Mouse (Mus musculus): ENCODE measurements around the gene Snx20.

The Snx20 gene

GRCm38 (mm10) chr8:88604065-88605038 is 31.6 kb downstream of the Snx20 start:
- peak; percentile 37 for DNase-seq (ENCODE audit: low read depth)

GRCm38 (mm10) chr8:88603446-88603989 is 32.4 kb downstream of the Snx20 start:
- DNase-seq (ENCODE audit: low read depth) = no peak

GRCm38 (mm10) chr8:88599491-88599890 is 36.4 kb downstream of the Snx20 start:
- no peak for DNase-seq (ENCODE audit: low read depth)

DNA sequence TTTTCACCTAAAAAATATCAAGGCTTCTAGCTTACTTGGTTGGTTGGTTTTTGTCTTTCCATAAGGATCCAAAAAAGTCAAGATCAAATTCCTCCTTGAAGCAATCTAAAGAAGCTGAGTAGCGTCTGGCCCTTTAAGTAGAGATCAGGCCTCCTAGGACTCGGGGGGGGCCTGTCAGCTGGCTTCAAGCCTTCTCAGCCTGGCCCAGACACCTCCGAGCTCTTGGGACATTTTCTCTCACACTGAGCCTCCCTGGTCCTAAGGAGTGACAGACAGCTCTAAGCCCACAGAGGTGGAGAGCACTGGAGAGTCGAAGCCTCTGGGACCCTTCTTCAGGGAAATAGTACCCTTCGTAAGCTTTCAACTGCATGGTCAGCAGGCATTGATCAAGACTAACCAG is 37.4 kb downstream of the Snx20 start:
- DNase-seq (ENCODE audit: low read depth) = no peak

DNA sequence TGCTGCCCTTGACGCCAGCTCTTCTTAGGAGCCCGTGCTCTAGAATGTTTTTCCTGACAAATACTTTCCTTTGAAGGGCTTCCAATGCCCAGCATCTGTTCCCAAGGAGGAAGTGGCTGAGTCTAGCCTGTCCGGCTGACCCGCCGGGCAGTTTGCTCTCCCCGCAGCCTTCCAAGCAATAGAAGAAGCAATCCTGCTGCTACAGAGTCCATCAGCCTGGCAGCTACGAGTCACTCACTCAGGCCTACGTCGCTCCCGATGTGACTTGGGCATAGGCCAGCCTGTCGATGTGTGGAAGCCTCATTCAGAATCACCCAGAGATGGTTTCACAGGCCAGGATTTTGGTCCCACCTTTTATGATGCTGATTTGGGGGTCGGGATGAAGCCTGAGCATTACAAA is 39.9 kb downstream of the Snx20 start:
- DNase-seq (ENCODE audit: low read depth) = no peak

GRCm38 (mm10) chr8:88593947-88594346 is 42.0 kb downstream of the Snx20 start:
- DNase-seq (ENCODE audit: low read depth) = no peak

DNA sequence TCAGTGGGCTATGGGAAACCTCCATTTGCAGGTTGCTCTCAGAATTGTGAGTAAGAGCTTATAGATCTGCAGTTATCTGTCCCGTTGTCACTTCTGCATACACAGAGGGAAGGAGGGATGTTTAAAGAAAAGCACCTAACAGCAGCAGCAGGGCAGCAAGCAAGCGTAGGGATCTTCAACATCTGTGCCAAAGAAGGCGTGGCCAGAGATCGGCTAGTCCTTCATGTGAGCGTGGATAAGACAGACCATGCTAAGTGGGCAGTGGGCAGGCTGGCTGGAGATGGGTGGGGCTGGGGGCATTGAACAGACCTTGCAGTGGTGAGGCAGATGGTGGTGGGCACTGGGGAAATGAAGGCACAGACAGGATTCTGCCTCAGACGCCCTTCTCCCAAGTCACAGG is 45.7 kb downstream of the Snx20 start:
- DNase-seq (ENCODE audit: low read depth) = no peak

- no peak for DNase-seq (ENCODE audit: low read depth)
These were observed 47.6 kb downstream of the Snx20 start for GRCm38 (mm10) chr8:88588205-88588889.

GRCm38 (mm10) chr8:88583863-88584262 is 52.1 kb downstream of the Snx20 start:
- no peak for DNase-seq (ENCODE audit: low read depth)

DNA sequence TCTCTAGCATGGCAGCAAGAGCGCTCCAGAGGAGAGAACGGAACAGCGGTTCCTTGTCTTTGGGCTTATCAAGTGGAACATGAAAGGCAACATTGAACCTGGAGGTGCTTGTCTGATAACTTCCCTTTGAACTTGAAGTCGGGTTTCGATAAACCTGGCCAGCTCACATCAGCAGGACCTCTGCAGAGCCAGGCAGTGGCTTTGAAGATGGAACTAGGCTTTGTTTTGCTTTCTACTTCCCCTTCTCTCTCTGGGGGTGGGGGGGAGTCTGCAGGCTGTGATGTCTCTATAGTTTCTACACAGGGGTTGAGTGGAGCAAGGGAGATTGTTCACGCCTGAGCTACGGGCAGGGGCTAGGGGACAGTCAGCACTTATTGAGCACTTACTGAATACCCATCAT is 55.1 kb downstream of the Snx20 start:
- no peak for DNase-seq (ENCODE audit: low read depth)

- no peak for DNase-seq (ENCODE audit: low read depth)
These were observed 56.1 kb downstream of the Snx20 start for GRCm38 (mm10) chr8:88579668-88580330.

DNA sequence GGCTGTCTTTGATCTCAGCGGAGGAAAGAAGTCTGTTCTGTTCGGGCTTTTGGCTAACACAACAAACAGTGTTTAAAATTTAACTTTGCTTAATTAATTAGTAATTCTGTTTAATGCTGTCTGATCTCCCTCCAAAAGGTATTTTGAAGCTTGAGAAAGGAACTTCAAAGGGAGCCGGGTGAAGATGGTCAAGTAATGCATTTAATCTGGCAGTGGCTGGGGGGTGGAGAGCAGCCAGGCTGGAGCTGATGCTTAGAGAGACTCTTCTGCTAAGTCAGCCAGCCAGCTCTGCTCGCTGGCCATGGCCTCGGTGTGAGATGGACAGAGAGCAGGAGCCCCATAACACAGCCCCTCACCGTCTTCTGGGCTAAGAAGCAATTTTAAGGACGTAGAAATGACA is 56.7 kb downstream of the Snx20 start:
- no peak for DNase-seq (ENCODE audit: low read depth)

GRCm38 (mm10) chr8:88578413-88579175 is 57.3 kb downstream of the Snx20 start:
- no peak for DNase-seq (ENCODE audit: low read depth)

DNA sequence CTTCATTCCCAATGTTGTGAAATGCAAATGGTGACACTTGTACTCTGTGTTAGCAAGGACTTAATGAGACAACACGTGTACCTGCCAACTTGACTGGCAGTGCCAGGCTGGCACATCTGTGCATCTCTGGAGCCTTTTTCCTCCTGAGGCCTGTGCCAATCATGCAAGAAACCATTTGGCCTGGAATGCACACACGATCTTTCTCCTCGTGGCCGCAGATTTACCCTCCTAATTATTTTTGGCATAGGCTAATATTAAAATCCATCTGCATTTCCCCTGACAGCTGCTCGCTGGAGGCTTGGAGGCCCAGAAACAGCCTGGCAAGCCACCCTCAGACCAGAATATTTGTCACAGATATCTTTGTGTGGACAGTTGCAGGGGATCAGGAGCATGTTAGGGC is 58.3 kb downstream of the Snx20 start:
- no peak for DNase-seq (ENCODE audit: low read depth)
